Mouse (Mus musculus): ENCODE data around the gene Gm10840. TPM values are rescaled to one million over a fixed set of nuclear protein-coding genes. Genes with fewer than 3 reads are reported as not detected.

Gene Gm10840
- total RNA-seq, 2 experiments from 2014 or later: 1.4 TPM; not detected in 1

DNA sequence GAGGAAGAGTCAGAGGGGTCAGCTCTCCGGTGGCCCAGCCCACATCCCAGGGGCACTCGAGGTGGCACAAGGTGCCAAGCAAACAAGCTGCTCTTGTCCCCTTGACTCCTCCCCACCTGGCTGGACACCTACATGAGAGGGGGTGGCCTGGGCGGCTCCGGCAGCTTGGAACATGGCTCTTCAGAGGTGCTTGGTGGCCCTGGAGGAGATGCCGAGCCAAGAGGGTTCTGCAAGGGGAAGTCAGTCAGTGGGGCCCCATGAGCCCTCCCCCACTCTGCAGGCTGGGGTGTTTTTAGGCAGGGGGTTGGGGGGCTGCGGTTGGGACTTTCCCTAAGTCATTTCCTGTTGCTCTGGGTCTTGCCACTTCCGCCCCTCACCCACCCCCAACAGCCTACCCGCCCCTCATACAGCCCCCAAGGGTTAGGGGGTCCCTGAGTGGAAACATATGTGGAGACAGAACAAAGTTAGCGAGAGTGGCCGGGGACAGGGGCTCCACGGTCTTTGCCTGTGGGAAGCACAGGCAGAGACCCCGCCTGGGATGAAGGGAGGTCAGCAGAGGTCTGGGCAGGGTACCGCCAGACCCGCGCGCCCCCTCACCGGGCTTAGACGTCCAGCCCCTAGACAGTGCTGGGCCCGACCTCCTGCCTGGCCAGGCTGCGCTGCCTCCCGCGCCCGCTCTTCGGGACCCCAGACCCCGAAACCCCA, 1.3 kb upstream of the Gm10840 start:
- DNase-seq (ENCODE audit: low spot score in 2 of 2): peak in 1 of 2 experiments; percentile 52

DNA sequence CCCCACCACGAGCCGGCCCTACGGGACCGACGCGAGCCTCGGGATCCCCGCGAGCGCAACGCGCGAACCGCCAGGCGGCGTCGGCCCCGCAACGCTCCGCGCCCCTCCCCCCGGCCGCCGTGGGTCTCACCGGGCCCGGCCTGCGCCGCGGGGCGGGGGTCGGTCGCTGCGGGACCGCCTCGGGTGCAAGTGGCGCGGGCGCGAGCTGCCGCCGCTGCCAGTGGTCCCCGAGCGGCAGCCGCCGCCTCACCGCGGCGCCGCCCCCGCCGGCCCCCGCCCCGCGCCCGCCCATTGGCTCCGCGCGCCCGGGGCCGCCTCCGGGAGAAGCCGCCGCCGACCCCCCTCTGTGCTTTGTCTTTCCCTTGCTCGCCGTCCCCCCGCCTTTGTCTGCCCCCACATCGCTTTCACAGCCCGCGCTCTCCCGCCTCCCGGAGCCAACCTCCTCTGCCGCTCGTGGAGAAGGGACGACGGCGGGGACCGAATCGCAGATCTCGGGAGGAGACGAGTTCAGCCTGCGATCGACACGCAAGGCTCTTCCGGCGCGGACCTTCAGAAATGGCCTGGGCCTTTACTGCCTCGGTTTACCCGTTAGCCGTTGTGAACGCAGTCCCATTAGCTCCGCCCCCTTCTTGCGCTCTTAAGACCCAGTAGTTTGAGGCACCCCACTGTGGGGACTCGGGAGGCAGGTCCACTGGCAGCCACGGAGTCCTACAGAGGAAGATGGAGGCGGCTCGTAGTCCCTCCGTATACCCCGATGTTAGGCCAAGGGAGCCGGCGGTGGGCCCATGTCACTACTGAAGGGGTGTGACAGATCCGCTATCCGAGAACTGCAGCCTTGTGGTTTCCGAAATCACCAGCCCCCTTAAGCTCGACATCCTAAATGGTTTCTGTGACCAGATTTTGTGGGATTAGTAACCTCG, 469 bp upstream of the Gm10840 start:
- peak; percentile 80 to 90 for DNase-seq (ENCODE audit: low spot score in 2 of 2)

- DNase-seq (ENCODE audit: low spot score in 2 of 2): no peak
These were observed 1.6 kb downstream of the Gm10840 start for GRCm38 (mm10) chr11:106162237-106162636.

GRCm38 (mm10) chr11:106163546-106163945, 2.9 kb downstream of the Gm10840 start:
- no peak for DNase-seq (ENCODE audit: low spot score in 2 of 2)

DNA sequence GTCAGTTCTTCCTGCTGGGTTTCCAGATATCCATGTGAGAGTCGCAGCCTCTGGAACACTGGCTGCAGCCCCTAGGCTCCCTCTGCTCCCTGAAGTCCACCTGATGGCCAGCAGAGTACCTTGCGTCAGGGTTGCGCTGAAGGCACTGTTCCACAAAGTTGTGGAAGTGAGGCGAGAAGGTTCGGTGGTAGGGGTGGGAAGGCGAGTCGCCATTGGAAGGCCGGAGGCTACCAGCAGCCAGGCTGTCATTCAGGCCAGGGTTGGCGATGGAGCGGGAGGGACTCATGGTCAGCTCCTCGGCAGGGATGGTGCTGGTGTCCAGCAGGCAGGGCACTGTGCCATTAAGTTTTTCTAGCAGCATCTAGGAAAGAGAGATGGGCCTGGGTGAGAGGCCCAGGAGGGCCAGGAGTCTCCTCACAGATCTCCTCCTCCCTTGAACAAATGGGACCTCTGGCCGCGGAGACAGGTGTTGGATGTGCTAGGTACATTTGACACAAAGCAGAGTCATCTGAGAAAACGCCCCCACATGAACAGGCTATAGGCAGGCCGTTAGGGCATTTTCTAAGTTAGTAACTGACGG, 4.0 kb downstream of the Gm10840 start:
- DNase-seq (ENCODE audit: low spot score in 2 of 2): no peak

GRCm38 (mm10) chr11:106167435-106167834, 6.8 kb downstream of the Gm10840 start:
- DNase-seq (ENCODE audit: low spot score in 2 of 2): no peak

GRCm38 (mm10) chr11:106170807-106171206, 10.2 kb downstream of the Gm10840 start:
- no peak for DNase-seq (ENCODE audit: low spot score in 2 of 2)

DNA sequence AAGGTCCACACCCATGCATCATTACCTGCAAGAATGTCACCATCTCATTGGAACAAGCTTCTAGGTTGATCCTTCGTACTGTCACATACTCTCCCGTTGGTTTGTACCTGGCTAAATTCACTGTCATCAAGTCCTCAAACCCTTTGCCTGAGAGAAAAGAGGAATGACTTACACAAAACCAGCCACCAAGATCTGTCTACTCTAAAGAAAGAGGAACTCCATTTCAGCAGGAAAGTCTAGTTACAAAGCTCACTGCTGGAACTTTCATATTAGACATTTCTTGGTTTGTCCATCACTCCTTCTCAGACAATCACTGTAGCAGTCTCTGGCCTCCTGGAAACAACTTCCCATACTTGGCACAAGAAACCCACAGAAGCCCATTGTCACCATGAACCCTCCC, 12.6 kb downstream of the Gm10840 start:
- no peak for DNase-seq (ENCODE audit: low spot score in 2 of 2)

DNA sequence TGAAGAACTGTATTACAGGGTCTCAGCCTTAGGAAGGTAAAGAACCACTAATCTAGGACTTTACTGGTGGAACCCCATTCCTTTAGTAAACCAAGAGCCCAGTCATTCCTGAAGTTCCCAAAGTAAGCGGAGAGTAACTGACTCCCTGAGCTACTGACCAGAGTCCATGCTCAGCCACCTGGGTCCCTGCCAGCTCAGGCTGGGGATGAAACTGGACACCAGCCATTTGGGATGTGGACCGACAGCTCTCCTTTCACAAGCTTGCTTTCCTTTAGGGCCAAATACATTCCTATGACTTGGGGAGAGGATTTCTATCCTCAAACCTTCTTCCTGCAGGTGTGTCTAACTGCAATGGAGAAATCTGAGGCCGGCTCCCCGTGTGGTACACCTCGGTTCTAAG, 13.7 kb downstream of the Gm10840 start:
- DNase-seq (ENCODE audit: low spot score in 2 of 2): no peak

- DNase-seq (ENCODE audit: low spot score in 2 of 2): no peak
These were observed 14.4 kb downstream of the Gm10840 start for GRCm38 (mm10) chr11:106175081-106175480.

DNA sequence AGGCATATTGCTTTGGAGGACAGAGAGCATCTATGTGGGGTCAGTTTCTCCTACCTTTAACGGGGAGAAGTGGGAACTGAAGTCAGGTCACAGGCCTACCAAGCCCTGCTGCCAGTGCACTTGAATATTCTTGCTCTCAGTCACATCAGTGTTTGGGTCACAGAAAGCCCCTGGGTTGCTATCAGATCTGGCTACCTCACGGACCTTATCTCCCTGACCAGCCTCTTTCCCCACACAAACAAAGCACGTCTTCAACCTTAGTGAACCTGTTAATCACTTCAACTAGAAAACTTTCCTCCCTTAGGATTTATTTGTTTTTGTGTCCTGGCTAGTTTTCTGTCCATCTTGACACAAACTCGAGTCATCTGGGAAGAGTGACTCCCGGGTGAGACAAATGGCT, 15.7 kb downstream of the Gm10840 start:
- DNase-seq (ENCODE audit: low spot score in 2 of 2): no peak

DNA sequence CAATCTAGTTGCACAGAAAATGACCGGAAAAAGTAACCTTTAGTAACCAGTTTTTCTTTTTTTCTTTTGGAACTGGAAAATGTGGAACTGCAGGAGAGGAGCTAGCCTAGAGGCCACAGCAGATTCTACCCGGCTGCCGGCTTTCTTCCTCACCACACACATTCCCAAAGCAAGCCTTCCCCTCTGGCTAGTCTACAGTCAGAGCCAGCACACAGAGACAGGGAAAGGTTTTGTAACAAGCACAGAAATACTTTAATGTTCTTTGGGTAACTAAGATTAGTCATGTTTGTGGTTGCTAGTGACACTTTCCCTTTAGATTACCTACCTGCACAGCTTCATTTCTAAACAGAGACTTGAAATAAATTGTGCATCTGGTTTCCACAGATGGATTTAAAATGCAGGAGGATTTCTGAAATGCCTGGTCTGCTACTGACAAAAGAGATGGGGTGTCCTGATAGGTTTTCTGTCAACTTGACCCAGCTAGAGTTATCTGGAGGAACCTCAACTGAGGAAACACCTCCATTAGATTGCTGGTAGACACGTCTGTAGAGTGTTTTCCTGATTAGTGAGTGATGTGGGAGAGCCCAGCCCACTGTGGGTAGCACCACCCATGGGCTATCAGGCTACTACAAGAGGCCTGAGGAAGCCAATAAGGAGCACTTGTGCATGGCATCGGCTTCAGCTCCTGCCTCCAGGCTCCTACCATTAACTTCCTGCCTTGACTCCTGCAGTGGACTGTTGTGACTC, 17.6 kb downstream of the Gm10840 start:
- DNase-seq (ENCODE audit: low spot score in 2 of 2): no peak

GRCm38 (mm10) chr11:106179711-106180448, 19.2 kb downstream of the Gm10840 start:
- peak; percentile 52 to 73 for DNase-seq (ENCODE audit: low spot score in 2 of 2)

DNA sequence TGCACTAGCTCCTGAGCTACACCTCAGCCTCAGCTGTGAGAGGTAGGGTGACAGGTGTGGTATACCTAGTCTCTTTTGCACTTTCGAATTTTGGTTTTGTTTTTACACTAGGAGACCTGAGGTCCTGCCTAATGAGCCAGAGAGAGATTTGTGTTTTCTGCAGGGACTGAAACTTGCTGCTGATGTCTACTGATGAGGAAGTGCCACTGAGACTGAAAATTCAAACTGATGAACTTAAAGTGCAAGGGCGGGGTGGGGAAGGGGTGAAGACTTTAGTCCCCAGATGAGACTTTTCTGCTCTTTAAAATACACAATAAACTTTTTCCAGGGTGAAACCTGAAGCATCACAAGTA, 19.8 kb downstream of the Gm10840 start:
- no peak for DNase-seq (ENCODE audit: low spot score in 2 of 2)

- no peak for DNase-seq (ENCODE audit: low spot score in 2 of 2)
These were observed 26.7 kb downstream of the Gm10840 start for GRCm38 (mm10) chr11:106187326-106187725.

- DNase-seq (ENCODE audit: low spot score in 2 of 2): no peak
These were observed 31.1 kb downstream of the Gm10840 start for GRCm38 (mm10) chr11:106191716-106192115.

DNA sequence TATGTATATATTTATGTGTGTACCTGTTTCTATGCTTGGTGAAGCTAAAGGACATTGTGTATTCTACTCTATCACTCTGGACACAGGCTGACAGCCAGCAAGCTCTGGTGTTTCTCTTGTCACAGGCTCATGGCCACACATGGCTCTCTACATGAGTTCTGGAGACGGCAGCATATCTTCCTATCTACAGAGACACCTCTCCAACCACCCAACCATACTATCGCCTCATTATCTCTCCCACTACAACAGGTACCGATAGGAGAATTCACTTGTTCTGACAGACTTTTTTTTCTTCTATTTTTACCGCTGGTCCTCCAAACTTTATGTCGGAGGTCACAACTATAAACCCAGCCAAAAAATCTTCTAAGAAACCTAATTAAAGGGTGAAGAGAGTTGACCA, 31.6 kb downstream of the Gm10840 start:
- no peak for DNase-seq (ENCODE audit: low spot score in 2 of 2)

DNA sequence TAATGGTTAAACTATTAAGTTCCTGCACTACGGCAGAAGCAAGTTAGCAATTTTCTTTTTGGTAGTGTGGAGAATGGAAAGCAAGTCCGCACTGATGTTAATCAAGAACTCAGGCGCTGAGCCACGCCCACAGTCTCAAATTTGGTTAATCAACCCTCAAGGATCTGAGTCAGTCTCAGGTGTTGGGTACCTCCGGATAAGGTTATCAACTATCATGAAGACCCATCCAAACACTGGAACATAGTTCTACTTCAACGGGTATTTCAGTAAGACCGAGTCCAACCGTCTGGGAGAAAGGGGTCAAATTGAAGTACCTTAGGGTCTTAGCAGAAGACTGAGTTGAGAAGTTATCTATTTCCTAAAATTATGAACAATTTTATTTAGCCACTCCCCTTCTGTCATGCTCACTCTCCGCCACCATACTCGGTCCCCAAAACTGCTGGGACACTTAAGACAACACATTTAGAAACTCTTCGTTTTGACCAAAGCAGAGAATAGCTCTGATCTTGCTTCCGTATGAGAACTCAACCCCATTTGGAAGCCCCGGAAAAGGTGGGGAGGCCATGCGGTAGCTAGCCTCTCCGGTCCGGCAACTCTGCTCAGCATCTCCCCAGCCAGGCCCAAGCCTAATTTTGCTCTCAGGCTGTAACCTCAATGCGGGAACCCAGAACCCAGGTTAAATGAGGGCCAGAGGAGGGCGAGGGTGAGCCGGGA, 32.2 kb downstream of the Gm10840 start:
- DNase-seq (ENCODE audit: low spot score in 2 of 2): no peak

GRCm38 (mm10) chr11:106193371-106194154, 32.9 kb downstream of the Gm10840 start:
- DNase-seq (ENCODE audit: low spot score in 2 of 2): peak; percentile 95 to 97

All from layer of hippocampus, adult 18-20 months (tissue).